Mouse (Mus musculus): ENCODE results near the gene Bmp15. TPM values are rescaled to one million over a fixed set of nuclear protein-coding genes. Genes with fewer than 3 reads are reported as not detected.

Bmp15 gene
- under 1 TPM; 0.26 to 0.36 TPM for total RNA-seq (2021)
- long read RNA-seq, experiment 1: 0 reads
- long read RNA-seq, experiment 2: 0 reads

DNA sequence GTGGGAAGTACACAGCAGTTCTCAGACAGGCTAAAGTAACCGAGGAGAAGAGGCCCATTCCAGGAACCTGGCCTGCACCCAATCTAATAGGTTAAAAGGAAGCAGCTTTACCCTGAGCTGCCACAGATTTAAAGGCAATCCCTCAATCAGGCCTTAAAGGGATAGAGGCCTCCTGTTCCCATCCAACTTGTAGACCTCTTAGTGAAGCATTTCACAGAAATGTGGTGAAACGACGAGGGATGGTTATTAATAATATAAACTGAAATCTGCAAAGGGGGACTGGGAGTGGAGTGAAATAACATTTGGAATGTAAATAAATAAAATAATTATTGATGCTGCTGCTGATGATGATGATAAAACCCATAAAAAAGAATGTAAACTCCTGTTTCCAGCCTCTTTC is at the start of gene Bmp15:
TSS of gene Bmp15 (minus strand) at position 101 of the 400 bp plus-strand sequence.
- DNase-seq: peak in 1 of 2 experiments; percentile 2

GRCm38 (mm10) chrX:6368822-6369221 is 48.3 kb upstream of the Bmp15 start:
- no peak for DNase-seq

DNA sequence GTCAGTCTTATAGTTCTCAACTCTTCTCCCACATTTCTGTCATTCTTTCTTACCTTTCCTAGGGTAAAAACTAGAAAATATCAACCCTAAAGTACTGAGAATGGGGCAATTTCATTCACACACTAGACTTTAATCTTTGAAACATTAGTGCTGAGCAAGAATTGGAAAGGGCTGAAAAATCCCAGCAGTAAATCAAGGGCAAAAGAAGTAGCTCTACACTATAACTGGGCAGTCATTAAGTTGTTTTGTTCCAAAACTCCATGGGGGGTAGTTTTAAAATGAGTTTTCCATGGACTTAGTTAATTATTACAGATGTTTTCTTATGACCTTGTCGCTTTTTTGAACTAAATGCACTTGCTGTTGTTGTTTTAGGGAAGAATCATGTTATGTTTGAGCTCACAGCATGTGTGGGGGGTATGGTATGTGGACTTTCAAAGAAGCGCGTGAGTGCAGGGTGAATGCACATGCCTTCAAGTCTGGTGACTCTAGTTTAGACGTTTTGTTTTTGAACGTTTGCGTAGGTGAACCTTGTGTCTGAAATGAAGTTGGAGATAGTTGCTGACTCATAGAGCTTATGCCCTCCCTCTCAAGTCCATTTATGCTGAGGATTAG is 37.1 kb upstream of the Bmp15 start:
- DNase-seq: no peak

GRCm38 (mm10) chrX:6356876-6357275 is 36.4 kb upstream of the Bmp15 start:
- DNase-seq: no peak

DNA sequence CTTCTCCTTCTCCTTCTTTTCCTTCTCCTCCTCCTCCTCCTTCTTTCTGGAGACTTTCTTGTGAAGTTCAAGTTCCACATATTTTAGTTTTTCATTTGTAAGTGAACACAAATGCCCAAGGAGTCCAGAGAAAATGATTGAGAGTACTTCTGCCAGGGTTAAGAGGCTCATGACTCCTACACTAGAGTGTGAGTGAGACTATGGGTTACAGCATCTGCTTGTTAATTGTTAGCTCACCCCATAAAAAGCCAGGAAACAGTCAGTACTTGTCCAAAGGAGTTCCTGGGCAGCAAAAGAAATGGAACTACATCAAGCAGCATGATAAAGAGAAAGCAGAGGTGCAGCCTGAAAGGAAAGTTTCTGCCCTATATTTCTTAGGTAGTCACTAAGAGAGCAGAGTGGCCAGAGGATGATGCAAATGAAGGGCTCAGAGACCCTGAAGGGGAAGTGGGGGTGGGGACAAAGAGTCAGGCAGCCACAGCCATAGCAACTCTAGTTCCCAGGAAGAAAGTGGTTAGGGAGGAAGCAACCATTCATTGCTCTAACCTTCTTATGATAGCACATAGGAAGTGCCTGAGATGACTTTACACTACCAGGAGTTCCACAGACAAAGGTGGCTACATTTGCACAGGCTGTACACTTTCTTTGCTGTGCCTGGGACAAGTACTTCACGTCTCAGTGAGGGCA is 24.9 kb upstream of the Bmp15 start:
- no peak for DNase-seq

DNA sequence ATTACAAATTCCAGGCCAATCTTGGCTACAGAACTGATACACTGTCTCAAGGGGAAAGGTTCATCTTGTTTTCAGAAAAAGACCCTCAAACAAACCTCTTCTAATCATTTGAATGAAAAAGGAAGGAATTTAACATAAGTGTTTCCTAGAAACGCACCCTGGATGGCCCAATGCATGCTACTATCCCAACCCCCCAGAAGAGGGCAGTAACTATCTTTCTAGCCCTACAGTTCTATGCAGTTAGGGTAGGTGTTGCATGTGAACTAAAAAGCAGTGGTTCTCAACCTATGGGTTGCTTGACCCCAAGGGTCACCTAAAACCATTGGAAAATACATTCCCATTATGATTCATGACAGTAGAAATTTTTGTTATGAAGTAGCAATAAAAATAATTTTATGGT is 3.5 kb upstream of the Bmp15 start:
- peak in 1 of 2 experiments; percentile 19 for DNase-seq

DNA sequence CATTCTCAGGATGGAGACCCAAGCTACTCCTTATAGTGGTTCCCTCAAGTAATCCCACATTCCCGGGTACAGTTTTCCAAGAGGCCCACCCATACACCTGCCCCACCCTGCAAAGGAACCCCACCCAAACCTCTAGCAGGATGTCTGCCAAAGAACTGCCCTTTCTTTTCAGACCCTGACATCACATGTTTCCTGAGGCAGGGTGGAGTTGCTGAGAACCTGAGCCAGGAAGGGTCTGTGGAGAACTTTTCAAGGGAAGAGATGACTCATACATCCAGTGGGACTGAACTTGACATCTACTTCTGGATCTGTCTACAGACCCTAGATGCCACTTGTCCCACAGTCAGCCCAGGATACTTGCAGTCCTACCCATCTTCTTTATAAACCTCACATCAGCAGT is 2.8 kb downstream of the Bmp15 start:
- DNase-seq: no peak

Other genes with a start within 250 kb of the Bmp15 start
- not detected for gene AU022751, start 237.3 kb downstream of the Bmp15 start, total RNA-seq (2021)
- 1 to 10 TPM; 4.5 to 6.9 TPM for gene Nudt10, start 147.7 kb downstream of the Bmp15 start, total RNA-seq (2021)
- gene Shroom4, start 79.1 kb upstream of the Bmp15 start, total RNA-seq (2021): 10 to 100 TPM; 15.0 to 25.1 TPM

Measured in adrenal gland, postnatal 36 days (tissue).